Mouse (Mus musculus) ES-Bruce4 (cell line): ENCODE data around the gene Cadm4.

ENCODE experiments used
- CTCF ChIP-seq: IDR thresholded peaks from one replicate; pipeline ENCODE4 v1.8.1; 2011; ENCODE audit warnings: low read depth, low read length
- EP300 ChIP-seq: IDR thresholded peaks from 2 replicates; pipeline ENCODE4 v1.6.1; 2011; ENCODE audit warnings: low read depth, low read length; ENCODE audit not compliant: insufficient read depth
- POLR2A ChIP-seq: IDR thresholded peaks from one replicate; pipeline ENCODE4 v1.8.1; 2011; ENCODE audit warnings: low read length; ENCODE audit not compliant: insufficient read depth

- TF ChIP-seq CTCF: no peak
- no peak for TF ChIP-seq EP300
- no peak for TF ChIP-seq POLR2A
These were observed 70.3 kb downstream of the Cadm4 start for GRCm38 (mm10) chr7:24551985-24552759.
